Mouse (Mus musculus) hindbrain, embryonic 10.5 days (tissue): ENCODE data around the gene Ppp1r12a. TPM values are rescaled to one million over a fixed set of nuclear protein-coding genes. Genes with fewer than 3 reads are reported as not detected.

Experiments used
- DNase-seq: peaks from one replicate; pipeline ENCODE4 v3.0.0-alpha.2; 2017; ENCODE audit warnings: low spot score
- H3K27ac ChIP-seq: fragments of 300-500 bp; sonication (generic); 2 replicates; pipeline ENCODE4 v1.5.1; 2016; ENCODE audit warnings: mild to moderate bottlenecking, moderate library complexity
- H3K27me3 ChIP-seq: fragments of 300-500 bp; sonication (generic); 2 replicates; pipeline ENCODE4 v1.6.1; 2016; ENCODE audit warnings: mild to moderate bottlenecking; ENCODE audit not compliant: poor library complexity, insufficient read depth, severe bottlenecking
- H3K36me3 ChIP-seq: fragments of 300-500 bp; sonication (generic); 2 replicates; pipeline ENCODE4 v1.6.1; 2016; ENCODE audit warnings: mild to moderate bottlenecking, moderate library complexity
- H3K4me1 ChIP-seq: fragments of 300-500 bp; sonication (generic); replicated peaks from 2 replicates; pipeline ENCODE4 v1.6.1; 2016; ENCODE audit warnings: mild to moderate bottlenecking
- H3K4me3 ChIP-seq: fragments of 300-500 bp; sonication (generic); 2 replicates; pipeline ENCODE4 v1.5.1; 2016; ENCODE audit warnings: mild to moderate bottlenecking, moderate library complexity
- H3K9me3 ChIP-seq: fragments of 300-500 bp; sonication (generic); 2 replicates; pipeline ENCODE4 v1.6.1; 2016; ENCODE audit warnings: mild to moderate bottlenecking, moderate library complexity
- WGBS: fragments of 180-500 bp; shearing (Covaris S2); methylation state at CpG from one replicate; pipeline ENCODE4 v1.1.7; 2016; 5-methylcytosine and 5-hydroxymethylcytosine counted together
- polyA plus RNA-seq: library from polyadenylated mRNA; unstranded; fragments of >200 nt; fragmentation: Nextera tagmentation; extraction: Ambion mirVana; gene quantifications from 2 replicates; pipeline ENCODE4 v1.2.1, GENCODE M21; 2016

Gene Ppp1r12a
- polyA plus RNA-seq: 57.2 and 70.9 TPM in 2 replicates

DNA sequence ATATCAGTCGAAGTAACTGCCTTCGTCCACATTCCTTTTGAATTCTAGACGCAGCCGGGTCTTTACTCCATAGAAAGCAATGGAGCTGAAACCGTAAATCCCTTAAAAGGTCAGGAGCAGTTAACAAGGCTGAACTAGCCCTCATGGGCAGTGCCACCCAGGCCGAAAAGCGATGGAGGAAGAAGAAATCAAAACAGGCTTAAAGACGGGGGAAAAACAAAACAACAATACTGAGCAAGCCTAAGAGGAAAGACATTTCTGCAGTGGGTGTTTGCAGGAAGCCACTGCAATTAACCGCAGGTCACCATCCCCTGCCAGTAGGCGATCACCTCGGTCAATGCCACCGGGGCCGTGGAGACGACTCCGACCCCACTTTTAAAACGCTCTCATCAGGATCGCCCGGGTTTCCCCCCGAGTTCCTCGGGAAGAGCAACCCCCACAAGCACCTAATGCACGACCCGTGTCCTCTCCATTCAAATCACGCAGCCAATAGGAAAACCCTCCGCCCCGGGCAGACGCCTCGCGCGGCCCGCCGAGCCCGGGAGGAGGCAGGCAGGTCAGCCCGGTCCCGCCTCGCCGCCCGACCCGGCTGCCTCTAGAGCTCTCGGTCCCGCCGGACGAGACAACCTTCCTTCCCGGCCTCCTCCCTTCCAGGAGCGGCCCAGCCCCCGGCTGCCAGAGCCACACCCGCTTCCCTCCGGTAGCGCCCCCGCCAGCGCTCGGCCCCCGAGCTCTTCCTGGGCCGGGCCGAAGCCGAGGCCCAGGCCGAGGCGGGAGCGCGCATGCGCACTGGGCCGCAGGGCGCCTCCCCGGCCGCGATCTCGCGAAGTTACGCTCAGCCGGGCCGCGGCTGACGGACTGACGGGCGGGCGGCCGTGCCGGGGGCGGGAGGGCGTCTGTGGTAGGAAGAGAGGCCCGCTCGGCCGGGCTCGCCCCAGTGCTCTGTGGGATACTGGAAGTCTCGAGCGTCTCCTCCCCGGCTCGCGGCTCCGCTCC is at the start of gene Ppp1r12a:
TSS of gene Ppp1r12a (plus strand) at position 933 of the 996 bp plus-strand sequence.
- DNase-seq: peak; percentile 92
- H3K9me3 ChIP-seq: no peaks in the 10 kb centered on the region
- H3K27ac ChIP-seq: peak within 1 kb of the TSS; percentile 100
- H3K4me1 ChIP-seq: peaks cover 29% of the 10 kb centered on the region
- H3K4me3 ChIP-seq: peak within 1 kb of the TSS; percentile 99
- under 1% methylated on average over 89 of the region's 89 CpGs for WGBS
- 0 out of 2 replicates have a peak, but pooled peaks cover 2% of the 10 kb centered on the region for H3K36me3 ChIP-seq
- H3K27me3 ChIP-seq: no peaks in the 10 kb centered on the region

DNA sequence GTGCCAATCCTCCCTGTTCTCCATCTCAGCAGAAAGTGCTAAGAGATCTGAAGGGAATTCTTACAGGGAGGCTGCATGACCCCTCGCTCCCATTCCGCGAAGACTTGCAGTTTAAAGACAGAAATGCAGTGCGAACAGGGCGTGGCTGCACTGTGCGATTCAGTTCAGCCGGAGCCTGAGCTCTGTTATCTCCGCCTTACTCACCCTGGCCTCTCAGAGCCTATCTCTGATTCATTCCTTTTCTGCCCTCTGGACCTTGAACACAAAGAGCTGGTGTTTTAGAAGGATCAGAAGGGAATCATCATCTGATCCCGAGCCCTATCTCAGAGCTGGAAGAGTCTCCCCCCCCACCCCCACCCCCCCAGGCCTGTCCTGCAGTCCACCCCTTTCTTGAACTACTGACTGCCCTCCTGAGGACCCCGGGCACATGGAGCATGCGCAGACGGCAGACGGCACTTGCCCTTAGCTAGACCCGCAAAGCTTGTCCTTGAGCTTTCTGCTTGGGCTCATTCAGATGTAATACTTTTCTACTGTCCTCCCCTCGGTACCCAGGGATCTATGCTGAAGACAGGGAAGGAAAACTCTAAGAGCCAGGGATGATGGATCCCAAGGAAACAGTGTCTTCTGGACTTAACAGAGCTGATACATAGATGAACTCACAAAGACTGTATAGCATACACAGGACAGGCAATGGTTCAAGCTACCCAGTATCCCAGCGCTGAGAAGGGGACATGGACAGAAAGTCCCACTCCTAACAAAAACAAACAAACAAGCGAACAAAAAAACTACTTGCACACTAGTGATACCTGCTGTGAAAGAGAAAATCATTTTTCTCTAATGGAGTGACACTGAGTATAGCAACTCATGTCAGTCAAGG is 48.4 kb upstream of the Ppp1r12a start:
- 45% methylated on average over 17 of the region's 17 CpGs for WGBS
- peak; percentile 48 for DNase-seq
- Histone ChIP-seq H3K27me3 (no peaks in the 10 kb centered on the region), H3K27ac (peak overlapping the region; percentile 74), H3K4me3 (peak overlapping the region; percentile 29), H3K4me1 (peaks cover 12% of the 10 kb centered on the region), H3K9me3 (no peaks in the 10 kb centered on the region), H3K36me3 (no peaks in the 10 kb centered on the region)

DNA sequence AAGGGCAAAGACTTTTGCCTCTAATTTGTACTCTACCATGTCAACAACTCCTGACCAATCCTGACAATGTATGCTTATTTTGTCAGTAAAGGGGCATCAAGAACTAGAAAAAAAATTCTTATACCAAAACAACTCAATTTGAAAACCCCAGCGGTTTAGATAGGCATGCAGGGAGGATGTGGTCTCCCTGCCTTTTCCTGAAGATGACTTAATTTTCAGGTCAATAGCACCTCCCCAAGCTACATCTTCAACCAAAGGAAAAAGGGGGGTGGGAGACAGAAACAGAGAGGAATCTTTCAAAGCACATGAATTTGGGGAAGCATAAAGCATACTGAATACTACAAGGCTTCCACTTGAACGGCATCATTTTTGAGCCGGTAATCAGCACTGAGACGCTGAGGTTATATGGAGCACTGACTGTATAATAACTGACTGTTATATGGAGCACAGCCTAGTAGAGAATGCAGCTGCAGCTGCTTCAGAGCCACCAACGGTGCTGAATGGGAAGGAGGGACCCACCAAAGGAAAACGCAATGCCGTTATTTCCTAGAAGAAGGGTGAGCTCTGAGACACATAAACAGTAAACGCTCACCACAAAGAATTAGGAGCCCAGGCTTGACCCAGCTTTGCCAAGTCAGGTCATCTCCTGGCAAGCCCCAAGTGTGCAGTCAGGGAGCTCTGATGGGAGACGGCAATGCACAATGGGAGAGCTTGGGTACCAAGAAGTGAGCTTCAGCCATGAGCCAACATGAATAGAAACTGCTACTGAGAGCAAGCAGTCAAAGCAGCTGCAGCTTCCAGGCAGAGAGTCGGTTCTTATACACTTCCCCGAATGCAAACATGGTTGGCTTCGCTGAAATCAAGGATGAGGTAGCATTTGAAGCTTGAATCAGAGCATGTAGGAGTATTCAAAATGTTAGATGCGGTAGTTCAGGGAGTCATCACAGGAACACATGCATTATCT is 43.5 kb upstream of the Ppp1r12a start:
- H3K4me3 ChIP-seq: no peak overlapping the region
- 87% methylated on average over 13 of the region's 13 CpGs for WGBS
- peaks cover 7% of the 10 kb centered on the region for H3K4me1 ChIP-seq
- H3K36me3 ChIP-seq: no peaks in the 10 kb centered on the region
- H3K9me3 ChIP-seq: no peaks in the 10 kb centered on the region
- no peak overlapping the region for H3K27ac ChIP-seq
- no peak for DNase-seq
- H3K27me3 ChIP-seq: no peaks in the 10 kb centered on the region

DNA sequence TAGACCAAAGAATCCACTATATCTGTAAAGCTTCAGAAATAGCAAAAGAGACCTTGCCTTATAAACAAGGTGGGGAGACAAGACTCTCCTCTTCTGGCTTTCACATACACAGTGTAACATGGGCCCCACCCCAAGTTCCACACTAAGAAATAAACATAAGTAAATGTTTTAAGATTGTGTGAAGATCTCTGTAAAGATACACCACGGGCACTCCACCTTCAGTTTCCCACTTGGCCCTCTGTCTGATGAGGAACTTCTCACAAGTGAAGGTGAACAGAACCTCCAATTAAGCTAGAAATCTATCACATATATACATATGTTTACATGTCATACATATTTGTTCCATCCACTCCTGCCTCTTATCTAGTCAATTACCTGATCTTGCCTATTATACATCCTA is 42.6 kb upstream of the Ppp1r12a start:
- Histone ChIP-seq H3K27ac (no peak overlapping the region), H3K4me1 (peaks cover 3% of the 10 kb centered on the region; the same call in 1 of the 2 replicates), H3K9me3 (no peaks in the 10 kb centered on the region), H3K36me3 (no peaks in the 10 kb centered on the region), H3K27me3 (no peaks in the 10 kb centered on the region), H3K4me3 (no peak overlapping the region)
- 89% methylated on average over 1 of the region's 1 CpGs for WGBS
- no peak for DNase-seq

DNA sequence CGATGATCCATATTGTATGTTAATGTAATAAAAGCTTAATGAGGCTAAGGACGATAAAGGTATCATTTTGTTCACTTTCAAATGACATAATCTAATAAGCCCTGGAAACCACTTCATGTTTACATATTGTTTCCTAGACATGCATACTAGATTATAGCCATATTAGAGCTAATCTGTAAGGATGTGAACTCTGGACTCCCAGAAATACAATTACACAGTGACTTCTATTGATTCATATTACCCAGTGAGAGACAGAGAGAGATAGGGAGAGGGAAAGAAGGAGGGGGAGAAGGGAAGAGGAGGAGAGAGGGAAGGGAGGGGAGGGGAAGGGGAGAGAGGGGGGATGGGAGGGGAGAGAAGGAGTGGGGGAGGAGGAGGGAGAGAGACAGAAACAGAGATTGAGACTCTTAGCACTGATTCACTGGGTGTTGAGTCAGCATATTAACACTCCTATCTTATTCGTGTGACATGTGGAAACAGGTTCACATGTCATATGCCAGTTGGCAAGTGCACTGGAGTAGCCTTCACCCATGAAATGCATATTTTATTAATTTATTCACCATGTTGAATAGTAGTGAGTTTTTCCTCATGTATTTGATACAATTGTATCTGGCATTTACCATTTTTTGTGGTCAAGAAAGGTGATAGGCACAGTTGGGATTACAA is 36.9 kb upstream of the Ppp1r12a start:
- WGBS: 92% methylated on average over 3 of the region's 3 CpGs
- DNase-seq: no peak
- Histone ChIP-seq H3K27ac (no peak overlapping the region), H3K27me3 (no peaks in the 10 kb centered on the region), H3K36me3 (no peaks in the 10 kb centered on the region), H3K4me3 (no peak overlapping the region), H3K4me1 (no peaks in the 10 kb centered on the region), H3K9me3 (no peaks in the 10 kb centered on the region)

DNA sequence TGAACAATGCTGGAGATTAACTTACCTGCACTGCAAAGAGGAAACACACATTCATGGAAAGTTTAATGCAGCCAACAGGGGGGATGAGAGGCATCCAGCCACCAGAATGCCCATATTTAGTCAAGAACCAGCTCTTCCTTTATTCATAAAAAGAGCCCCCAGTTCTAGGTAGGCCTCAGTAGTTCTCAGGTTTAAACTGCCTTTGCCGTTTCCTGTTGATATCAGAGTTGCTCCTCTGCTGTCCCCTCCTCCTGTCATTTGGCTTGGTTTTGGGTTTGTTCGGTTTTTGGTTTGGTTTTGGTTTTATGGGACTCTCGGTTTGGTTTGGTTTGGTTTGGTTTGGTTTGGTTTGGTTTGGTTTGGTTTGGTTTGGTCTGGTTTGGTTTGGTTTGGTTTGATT is 32.8 kb upstream of the Ppp1r12a start:
- Histone ChIP-seq H3K27ac (no peak overlapping the region), H3K9me3 (no peaks in the 10 kb centered on the region), H3K27me3 (no peaks in the 10 kb centered on the region), H3K4me3 (no peak overlapping the region), H3K4me1 (peaks cover 4% of the 10 kb centered on the region; the same call in 1 of the 2 replicates), H3K36me3 (no peaks in the 10 kb centered on the region)
- no peak for DNase-seq
- whole genome bisulfite sequencing: 88% methylated on average over 3 of the region's 3 CpGs

DNA sequence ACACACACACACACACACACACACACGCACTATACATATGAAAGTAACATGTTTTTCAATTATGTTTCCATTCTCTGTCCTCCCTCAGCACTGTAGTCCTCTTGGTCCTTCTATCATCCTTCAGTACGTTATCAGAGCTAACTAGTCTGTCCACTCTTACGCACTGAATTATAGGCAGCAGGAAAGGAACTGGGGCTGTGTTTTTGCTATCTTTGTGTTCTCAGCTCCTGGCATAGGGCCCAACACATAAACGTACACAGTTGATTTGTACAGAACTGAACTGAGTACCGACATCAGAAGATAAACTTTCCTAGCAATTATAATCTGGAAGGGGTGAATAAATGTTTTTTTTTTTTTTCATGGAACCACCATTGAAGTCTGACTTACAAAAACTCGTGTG is 30.1 kb upstream of the Ppp1r12a start:
- DNase-seq: no peak
- H3K4me1 ChIP-seq: peaks cover 4% of the 10 kb centered on the region; the same call in 1 of the 2 replicates
- H3K4me3 ChIP-seq: no peak overlapping the region
- no peaks in the 10 kb centered on the region for H3K27me3 ChIP-seq
- H3K36me3 ChIP-seq: no peaks in the 10 kb centered on the region
- 90% methylated on average over 6 of the region's 6 CpGs for WGBS
- no peak overlapping the region for H3K27ac ChIP-seq
- H3K9me3 ChIP-seq: no peaks in the 10 kb centered on the region

DNA sequence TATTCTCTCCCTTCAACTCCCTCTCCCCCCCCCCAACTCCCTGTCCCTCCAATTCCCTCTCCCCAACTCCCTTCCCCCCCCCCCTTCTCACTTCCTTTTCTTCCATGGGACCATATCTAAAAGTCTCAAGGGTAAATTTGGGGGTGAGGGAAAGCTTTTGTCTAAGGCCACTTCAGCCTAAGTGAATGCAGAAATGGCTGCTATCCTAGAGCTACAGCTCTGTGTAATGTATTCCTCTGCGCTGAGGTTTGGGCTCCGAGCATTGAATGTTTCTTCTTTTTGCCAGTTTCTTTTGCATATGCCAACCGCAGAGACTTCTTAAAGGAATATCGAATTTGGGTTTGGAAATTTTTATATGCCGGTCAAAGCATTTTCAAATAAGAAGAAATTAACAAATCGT is 28.7 kb upstream of the Ppp1r12a start:
- no peaks in the 10 kb centered on the region for H3K36me3 ChIP-seq
- no peak for DNase-seq
- 91% methylated on average over 6 of the region's 6 CpGs for WGBS
- no peak overlapping the region for H3K27ac ChIP-seq
- no peaks in the 10 kb centered on the region for H3K9me3 ChIP-seq
- no peaks in the 10 kb centered on the region for H3K27me3 ChIP-seq
- no peak overlapping the region for H3K4me3 ChIP-seq
- peaks cover 4% of the 10 kb centered on the region; the same call in 1 of the 2 replicates for H3K4me1 ChIP-seq

DNA sequence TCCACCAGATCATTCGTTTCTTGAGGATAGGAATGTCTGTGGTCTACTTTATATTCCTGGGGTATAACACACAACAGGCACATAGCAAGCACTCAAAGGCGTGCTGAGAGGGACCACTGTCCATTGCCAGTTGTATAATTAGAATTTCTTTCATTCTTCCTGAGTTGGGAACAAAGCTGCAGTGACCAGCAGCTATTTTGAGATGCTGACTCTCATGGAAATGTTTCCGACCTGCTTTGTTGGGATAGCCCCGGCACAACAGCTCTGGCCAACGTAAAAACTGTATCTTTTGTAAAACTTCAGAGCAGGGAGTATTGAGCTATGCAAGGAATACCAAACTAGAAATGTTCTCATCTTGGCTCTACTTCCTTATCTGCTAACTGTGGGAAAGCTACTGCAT is 28.2 kb upstream of the Ppp1r12a start:
- Histone ChIP-seq H3K9me3 (no peaks in the 10 kb centered on the region), H3K4me3 (no peak overlapping the region), H3K36me3 (no peaks in the 10 kb centered on the region), H3K27me3 (no peaks in the 10 kb centered on the region), H3K4me1 (peaks cover 4% of the 10 kb centered on the region; the same call in 1 of the 2 replicates), H3K27ac (no peak overlapping the region)
- WGBS: 73% methylated on average over 5 of the region's 5 CpGs
- DNase-seq: no peak

DNA sequence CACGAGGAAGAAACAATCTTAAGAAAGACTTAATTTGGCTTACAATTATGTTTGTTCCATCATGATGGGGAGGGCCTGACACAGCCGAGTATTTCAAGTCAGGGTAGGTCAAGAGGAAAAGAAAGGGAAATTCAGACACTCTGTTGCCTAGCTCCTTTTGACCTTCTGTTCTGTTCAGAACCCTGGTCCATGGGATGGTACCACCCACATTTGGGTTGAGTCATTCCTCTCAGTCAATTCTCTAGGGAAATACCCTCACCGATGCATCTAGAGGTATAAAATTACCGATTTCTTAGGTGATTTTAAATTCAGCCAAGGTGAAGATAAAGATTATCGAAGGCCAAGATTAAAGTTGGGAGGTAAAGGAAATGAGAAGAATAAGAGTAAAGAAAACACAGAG is 23.6 kb upstream of the Ppp1r12a start:
- Histone ChIP-seq H3K9me3 (no peaks in the 10 kb centered on the region), H3K27ac (no peak overlapping the region), H3K27me3 (no peaks in the 10 kb centered on the region), H3K4me1 (peaks cover under 1% of the 10 kb centered on the region; the same call in 1 of the 2 replicates), H3K4me3 (no peak overlapping the region), H3K36me3 (no peaks in the 10 kb centered on the region)
- DNase-seq: no peak
- 82% methylated on average over 5 of the region's 5 CpGs for WGBS

DNA sequence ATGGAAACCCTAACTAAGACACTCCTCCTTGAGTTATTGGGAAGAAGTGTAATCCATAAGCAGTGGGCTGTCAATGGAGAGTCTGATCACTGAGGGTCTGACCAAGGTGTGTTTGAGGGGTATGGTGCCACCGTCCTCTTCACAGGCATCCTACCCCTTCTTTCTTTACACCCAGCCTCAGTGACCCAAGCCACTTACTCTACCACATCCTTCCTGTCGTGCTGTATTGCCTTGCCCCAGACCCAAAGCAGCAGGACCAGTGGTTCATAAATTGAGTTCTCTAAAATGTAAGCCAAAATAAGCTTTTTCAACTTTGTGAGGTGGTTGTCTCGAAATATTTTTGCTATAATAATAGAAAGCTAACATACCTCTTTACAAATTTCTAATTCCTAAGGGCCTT is 22.2 kb upstream of the Ppp1r12a start:
- 71% methylated on average over 3 of the region's 3 CpGs for WGBS

More for the DNA sequence above, 22.2 kb upstream of the Ppp1r12a start:
- no peaks in the 10 kb centered on the region for H3K27me3 ChIP-seq
- no peaks in the 10 kb centered on the region for H3K36me3 ChIP-seq
- H3K4me3 ChIP-seq: no peak overlapping the region
- no peak overlapping the region for H3K27ac ChIP-seq
- no peaks in the 10 kb centered on the region for H3K4me1 ChIP-seq
- no peak for DNase-seq
- H3K9me3 ChIP-seq: no peaks in the 10 kb centered on the region
